Mouse (Mus musculus) bone marrow, adult 2 months (tissue): ENCODE measurements at regions not wholly inside any gene's neighbourhood (a gene's known extent, or its start where the extent isn't known, plus 50 kb on each side); places are given as distances from the start of the nearest gene placed in this dataset.

Source experiments
- CTCF ChIP-seq: fragments of 200-500 bp; IDR thresholded peaks from 2 replicates; pipeline ENCODE4 v1.5.1; 2011; ENCODE audit warnings: low read length, control low read depth; ENCODE audit not compliant: control insufficient read depth, insufficient read depth
- POLR2A ChIP-seq: fragments of 200-500 bp; IDR thresholded peaks from 2 replicates; pipeline ENCODE4 v1.6.1; 2011; ENCODE audit warnings: low read depth, mild to moderate bottlenecking, control low read depth, low read length, borderline replicate concordance; ENCODE audit not compliant: control insufficient read depth

GRCm38 (mm10) chr7:136236391-136236790 lies 520.2 kb upstream of the Mki67 start:
- TF ChIP-seq POLR2A, result no peak
- no peak for TF ChIP-seq CTCF
